Mouse (Mus musculus) bone marrow macrophage, adult 2 months (primary cell): Measurements from ENCODE around the gene Trim6.

Experiments used
- CTCF ChIP-seq: IDR thresholded peaks from 2 replicates; pipeline ENCODE4 v1.5.1; 2012; ENCODE audit warnings: low read depth, mild to moderate bottlenecking, low read length, moderate library complexity
- POLR2A ChIP-seq: IDR thresholded peaks from 2 replicates; pipeline ENCODE4 v1.6.1; 2012; ENCODE audit warnings: mild to moderate bottlenecking, low read depth, low read length, borderline replicate concordance

- TF ChIP-seq POLR2A (no peak), CTCF (peak; percentile 92)
Observed at GRCm38 (mm10) chr7:104199822-104200221, 18.8 kb upstream of the Trim6 start.
